Mouse (Mus musculus) MEL-GATA-1-ER (cell line): ENCODE measurements around the gene Snap91.

Source experiments
- DNase-seq: peaks from one replicate; pipeline ENCODE4 v3.0.0-alpha.2; 2012; ENCODE audit warnings: low read depth; ENCODE audit errors: extremely low read depth

Snap91 gene

GRCm38 (mm10) chr9:86880113-86880972, at the start of gene Snap91:
Snap91 (minus strand) TSS chr9:86880654.
- DNase-seq, result no peak

GRCm38 (mm10) chr9:86926519-86926918, 46.1 kb upstream of the Snap91 start:
- no peak for DNase-seq

- DNase-seq, result no peak
Measured at GRCm38 (mm10) chr9:86925688-86926087, 45.2 kb upstream of the Snap91 start.

DNA sequence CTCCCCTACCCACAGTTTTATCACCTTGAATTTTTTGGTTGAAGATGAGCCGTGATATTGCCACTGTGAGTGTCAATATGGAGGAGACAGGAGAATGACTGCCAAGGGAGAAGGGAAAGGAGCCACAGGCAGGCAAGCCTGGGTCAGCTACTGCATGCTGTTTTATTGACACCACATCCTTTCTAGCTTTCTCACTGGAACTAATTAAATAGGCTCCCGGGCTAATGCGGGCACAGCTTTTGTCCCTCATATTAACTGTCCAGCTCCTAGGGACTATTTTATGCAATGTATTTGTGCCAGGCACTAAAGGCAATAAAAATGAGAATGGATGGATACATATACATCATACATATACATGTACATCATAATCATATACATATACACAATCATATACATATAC, 42.0 kb upstream of the Snap91 start:
- DNase-seq, result no peak

- DNase-seq, result no peak
Measured at GRCm38 (mm10) chr9:86916543-86916942, 36.1 kb upstream of the Snap91 start.

- DNase-seq, result no peak
Measured at GRCm38 (mm10) chr9:86899502-86900199, 19.2 kb upstream of the Snap91 start.

- no peak for DNase-seq
Measured at GRCm38 (mm10) chr9:86879216-86880112, 990 bp downstream of the Snap91 start.

DNA sequence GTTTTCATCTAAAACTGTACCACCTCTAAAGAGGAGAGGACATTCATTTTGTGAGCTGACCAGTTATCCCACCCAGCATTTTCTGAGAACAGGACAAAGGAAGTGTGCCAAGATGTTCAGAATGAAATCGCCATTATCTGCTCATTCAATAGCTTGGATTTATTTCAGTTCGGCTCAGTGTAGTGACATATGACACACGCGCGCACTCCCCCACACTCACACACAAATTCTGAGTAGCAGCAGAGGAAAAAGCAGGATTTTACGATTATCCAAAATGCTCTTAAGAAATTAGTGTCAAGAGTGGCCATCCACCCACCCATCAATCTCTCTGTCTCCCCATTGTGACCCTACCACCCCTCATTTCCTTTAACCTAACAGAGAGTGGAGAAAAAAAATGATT, 1.7 kb downstream of the Snap91 start:
- no peak for DNase-seq

DNA sequence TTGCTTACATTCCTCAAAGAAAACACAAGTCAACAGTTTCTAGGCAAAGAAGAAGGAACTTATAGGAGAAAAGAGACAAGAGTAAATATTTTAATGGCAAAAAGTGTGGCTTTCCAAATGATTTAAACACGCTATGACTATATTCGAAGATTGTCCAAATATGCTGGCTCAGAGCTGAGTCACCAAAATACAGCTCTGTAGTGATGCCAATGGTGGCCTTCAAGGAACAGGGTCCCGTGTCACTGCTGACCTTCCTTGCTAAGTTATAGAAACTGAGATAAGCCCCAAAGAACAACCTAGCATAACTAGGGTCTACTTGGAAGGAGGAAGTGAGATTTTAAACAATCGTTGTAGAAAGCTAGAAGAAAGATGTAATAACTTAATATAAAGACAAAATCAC, 6.8 kb downstream of the Snap91 start:
- no peak for DNase-seq

GRCm38 (mm10) chr9:86869586-86870338, 10.7 kb downstream of the Snap91 start:
- DNase-seq, result no peak

GRCm38 (mm10) chr9:86858101-86858500, 22.4 kb downstream of the Snap91 start:
- no peak for DNase-seq

DNA sequence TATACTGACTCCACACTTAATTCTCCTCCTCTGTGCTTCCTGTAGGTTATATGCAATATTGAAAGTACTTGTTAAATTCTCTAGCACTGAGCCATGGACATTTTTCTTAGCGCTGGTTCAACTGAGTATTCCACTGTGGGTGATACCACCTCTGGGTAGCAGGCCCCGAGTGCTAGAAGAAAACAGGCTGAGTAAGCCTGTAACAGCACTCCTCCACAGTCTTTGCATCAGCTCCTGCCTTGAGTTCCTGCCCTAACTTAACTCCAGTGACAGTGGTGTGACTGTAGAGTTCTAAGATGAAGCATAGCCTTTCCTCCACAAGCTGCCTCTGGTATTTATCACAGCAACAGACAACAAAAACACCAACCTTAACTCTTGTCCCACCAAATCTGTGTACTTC, 22.8 kb downstream of the Snap91 start:
- DNase-seq, result no peak

DNA sequence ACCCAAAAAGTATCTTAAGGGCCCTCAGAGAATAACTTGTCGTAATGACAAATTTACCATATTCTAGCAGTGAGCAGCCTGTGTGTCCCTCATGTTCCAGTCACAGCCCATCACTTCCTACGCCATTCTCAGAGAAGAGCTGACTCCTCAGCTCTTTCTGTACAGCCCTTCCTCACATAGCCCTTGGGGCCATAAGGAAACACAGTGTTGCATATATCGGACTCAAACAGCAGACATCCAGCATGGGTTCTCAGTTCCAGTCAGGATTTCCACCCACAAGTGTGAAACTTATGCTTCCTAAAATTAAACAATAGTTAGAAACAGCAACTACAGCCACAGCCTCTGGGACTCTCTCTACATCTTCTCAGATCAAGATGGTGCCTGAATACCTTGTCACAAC, 27.6 kb downstream of the Snap91 start:
- no peak for DNase-seq

GRCm38 (mm10) chr9:86851689-86852088, 28.8 kb downstream of the Snap91 start:
- DNase-seq, result no peak

GRCm38 (mm10) chr9:86850452-86851207, 29.8 kb downstream of the Snap91 start:
- DNase-seq, result no peak

GRCm38 (mm10) chr9:86843747-86844353, 36.6 kb downstream of the Snap91 start:
- no peak for DNase-seq

- DNase-seq, result no peak
Measured at GRCm38 (mm10) chr9:86829792-86830191, 50.7 kb downstream of the Snap91 start.

DNA sequence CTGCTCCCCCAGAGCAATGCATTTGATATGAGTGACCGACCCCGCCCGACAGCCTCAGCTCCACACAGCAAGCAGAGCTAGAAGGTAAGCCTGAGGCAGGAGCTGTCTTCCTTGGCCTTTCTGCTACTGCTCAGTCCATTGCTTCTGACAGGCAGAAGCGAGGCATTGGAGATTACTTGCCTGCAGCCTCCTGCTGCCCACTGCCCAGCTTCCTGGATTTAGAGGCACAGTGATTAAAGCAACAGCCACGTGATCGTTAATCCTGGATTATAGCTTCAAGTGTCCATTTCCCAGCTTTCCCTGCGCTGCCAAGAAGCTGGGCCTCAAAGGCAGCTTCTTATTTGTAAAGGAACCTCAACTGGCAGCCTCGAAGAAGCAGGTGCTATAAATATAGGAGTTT, 51.4 kb downstream of the Snap91 start:
- DNase-seq, result no peak

DNA sequence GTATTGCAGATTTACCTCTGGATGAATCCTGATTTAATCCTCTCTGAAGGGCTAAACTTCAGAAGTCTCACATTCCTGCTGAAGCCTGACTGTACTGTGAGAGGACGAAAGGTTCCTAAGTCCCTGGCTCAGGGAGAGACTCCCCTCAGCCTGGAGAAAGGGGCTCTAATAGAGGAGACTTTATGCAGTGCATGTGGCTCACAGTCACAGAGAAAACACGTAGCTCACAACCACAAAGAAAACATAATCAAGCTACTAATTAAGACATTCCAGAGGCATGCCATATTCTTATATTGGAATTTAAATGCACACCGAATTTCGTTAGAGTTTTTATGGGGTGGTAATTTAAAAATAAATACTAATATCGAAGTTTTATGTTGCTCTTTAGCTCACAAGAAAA, 61.1 kb downstream of the Snap91 start:
- no peak for DNase-seq

DNA sequence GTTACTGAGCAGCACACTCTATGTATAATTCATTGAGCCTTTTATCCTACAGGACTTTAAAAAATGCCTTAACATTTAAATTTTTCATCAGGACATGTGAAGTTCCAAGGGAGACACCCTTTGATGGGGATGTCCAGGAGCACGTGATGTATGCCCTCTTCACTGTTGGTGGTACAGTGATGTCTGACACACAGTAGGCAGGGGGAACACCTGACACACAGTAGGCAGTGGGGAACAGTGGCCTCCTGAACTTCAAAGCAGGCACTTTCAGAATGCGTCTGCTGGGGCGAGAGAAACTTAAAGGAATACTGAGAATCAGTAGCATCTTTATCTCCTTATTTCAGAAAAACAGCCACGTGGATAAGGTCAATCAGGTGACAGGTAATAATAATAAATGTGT, 62.8 kb downstream of the Snap91 start:
- DNase-seq, result no peak
